Comparison of ENCODE assay signal across 23 mouse cellular contexts in genomic region chr15:67460384-67460783, GRCm38 (mm10).
A peak's percentile ranks its signal among the peaks of the same experiment; 100 is the strongest.
DNase-seq lines count a peak whose midpoint lies in the region; ATAC-seq lines count a peak whose summit lies in the region.
"Had no signal": no experiment of that assay in that cellular context is flagged by ENCODE, and none has a peak within 500 bp of the region (broad histone marks: within the 10 kb centered on the region; RNA-seq: fewer than 3 reads in every experiment).

No protein-coding gene starts in this region.

- H3K4me2 ChIP-seq in heart, embryonic 16.5 days (ENCODE audit: low read depth, low read length): no peak overlapping the region
- no peak overlapping the region for H3K4me2 ChIP-seq in heart, embryonic 11.5 days
- H3K4me2 ChIP-seq: forebrain, embryonic 12.5 days; midbrain, embryonic 12.5 days; neural tube, embryonic 12.5 days had no signal

- peak; percentile 43 for DNase-seq in 416B (ENCODE audit: low read depth)
- peak; percentile 17 for DNase-seq in T-cell, adult 2 months (ENCODE audit: low spot score)
- no peak for DNase-seq in left cerebral cortex, adult 8-10 months (ENCODE audit: low spot score in 2 of 2)
- no peak for DNase-seq in gastrocnemius, postnatal 25 days
- DNase-seq: adrenal gland, postnatal 25 days; cerebellum, adult 11 months; cerebellum, postnatal 14 days; embryo, embryonic 11 days; gastrocnemius, adult 2 months; kidney, adult 18-20 months; kidney, postnatal 14 days; spleen, adult 18-20 months had no signal

- H3K4me1 ChIP-seq in heart, embryonic 16.5 days (ENCODE audit: control insufficient read depth, insufficient read depth, low read length): peaks cover 9% of the 10 kb centered on the region
- H3K4me1 ChIP-seq in heart, embryonic 11.5 days (ENCODE audit: control insufficient read depth, insufficient read depth, low read length): peaks cover 3% of the 10 kb centered on the region; the same call in 1 of the 2 replicates
- H3K4me1 ChIP-seq: forebrain, embryonic 12.5 days; hindbrain, embryonic 10.5 days; midbrain, embryonic 12.5 days; neural tube, embryonic 12.5 days had no signal

- H3K27ac ChIP-seq in heart, embryonic 16.5 days (ENCODE audit: low read length): peak overlapping the region; percentile 42
- no peak overlapping the region for H3K27ac ChIP-seq in heart, embryonic 11.5 days (ENCODE audit: low read depth, low read length)
- H3K27ac ChIP-seq: forebrain, embryonic 12.5 days; gastrocnemius, adult 2 months; hindbrain, embryonic 10.5 days; layer of hippocampus, adult 2 months; left cerebral cortex, adult 2 months; liver, embryonic 14.5 days; macrophage; midbrain, embryonic 12.5 days; neural tube, embryonic 12.5 days had no signal

- H3K36me3 ChIP-seq in heart, embryonic 16.5 days (ENCODE audit: control insufficient read depth, insufficient read depth): no peaks in the 10 kb centered on the region
- H3K36me3 ChIP-seq in heart, embryonic 11.5 days (ENCODE audit: control insufficient read depth, insufficient read depth, low read length): no peaks in the 10 kb centered on the region
- H3K36me3 ChIP-seq: forebrain, embryonic 12.5 days; hindbrain, embryonic 10.5 days; midbrain, embryonic 12.5 days; neural tube, embryonic 12.5 days had no signal

- H3K27me3 ChIP-seq in heart, embryonic 16.5 days (ENCODE audit: control insufficient read depth, insufficient read depth, low read length): no peaks in the 10 kb centered on the region
- H3K27me3 ChIP-seq in heart, embryonic 11.5 days (ENCODE audit: control insufficient read depth, insufficient read depth, low read length): no peaks in the 10 kb centered on the region
- H3K27me3 ChIP-seq: forebrain, embryonic 12.5 days; midbrain, embryonic 12.5 days; neural tube, embryonic 12.5 days had no signal

- WGBS in heart, embryonic 16.5 days: 7% methylated on average over 1 of the region's 1 CpGs
- 18% methylated on average over 1 of the region's 1 CpGs for whole genome bisulfite sequencing in heart, embryonic 11.5 days (ENCODE audit: insufficient replicate concordance)

- H3K4me3 ChIP-seq in heart, embryonic 16.5 days (ENCODE audit: low read length): no peak overlapping the region
- H3K4me3 ChIP-seq in heart, embryonic 11.5 days (ENCODE audit: low read depth, low read length): no peak overlapping the region
- H3K4me3 ChIP-seq: forebrain, embryonic 12.5 days; gastrocnemius, adult 2 months; hindbrain, embryonic 10.5 days; layer of hippocampus, adult 2 months; left cerebral cortex, adult 2 months; midbrain, embryonic 12.5 days; neural tube, embryonic 12.5 days had no signal

- no peaks in the 10 kb centered on the region for H3K9me3 ChIP-seq in heart, embryonic 16.5 days (replicated peaks; ENCODE audit: control insufficient read depth, low read length)
- H3K9me3 ChIP-seq in heart, embryonic 11.5 days (replicated peaks; ENCODE audit: control insufficient read depth, low read length): no peaks in the 10 kb centered on the region
- H3K9me3 ChIP-seq: forebrain, embryonic 12.5 days; hindbrain, embryonic 10.5 days; midbrain, embryonic 12.5 days; neural tube, embryonic 12.5 days had no signal

- no peak overlapping the region for H3K9ac ChIP-seq in heart, embryonic 16.5 days (ENCODE audit: low read length)
- no peak overlapping the region for H3K9ac ChIP-seq in heart, embryonic 11.5 days (ENCODE audit: low read depth, low read length)
- H3K9ac ChIP-seq: forebrain, embryonic 12.5 days; liver, embryonic 14.5 days; midbrain, embryonic 12.5 days; neural tube, embryonic 12.5 days had no signal

- peak; percentile 67 for ATAC-seq in heart, embryonic 16.5 days (replicated peaks; ENCODE audit: extremely low read depth, insufficient read depth, low FRiP score)
- ATAC-seq in heart, embryonic 11.5 days (replicated peaks; ENCODE audit: insufficient number of reproducible peaks, low FRiP score, low TSS enrichment): no peak
- peak; percentile 99 for ATAC-seq in megakaryocyte-erythroid progenitor cell, adult 5-6 weeks (replicated peaks; ENCODE audit: low FRiP score, low TSS enrichment, poor library complexity, severe bottlenecking)

Comparison
In these comparisons a context has a peak if more than half of its experiments do, and no peak if none do; other contexts are left out.
1. DNase-seq: peak in 416B (single experiment) and T-cell, adult 2 months (single experiment); none in left cerebral cortex, adult 8-10 months (0 of 2) and gastrocnemius, postnatal 25 days (single experiment).